Mouse (Mus musculus): ENCODE measurements around the gene Tmem62.
A peak's percentile ranks its signal among the peaks of the same experiment; 100 is the strongest.
"Not testable (repeated sequence)": the region's sequence is repeated elsewhere in the genome, so short reads cannot be mapped to it uniquely, and the experiment has no call there.

Gene Tmem62

DNA sequence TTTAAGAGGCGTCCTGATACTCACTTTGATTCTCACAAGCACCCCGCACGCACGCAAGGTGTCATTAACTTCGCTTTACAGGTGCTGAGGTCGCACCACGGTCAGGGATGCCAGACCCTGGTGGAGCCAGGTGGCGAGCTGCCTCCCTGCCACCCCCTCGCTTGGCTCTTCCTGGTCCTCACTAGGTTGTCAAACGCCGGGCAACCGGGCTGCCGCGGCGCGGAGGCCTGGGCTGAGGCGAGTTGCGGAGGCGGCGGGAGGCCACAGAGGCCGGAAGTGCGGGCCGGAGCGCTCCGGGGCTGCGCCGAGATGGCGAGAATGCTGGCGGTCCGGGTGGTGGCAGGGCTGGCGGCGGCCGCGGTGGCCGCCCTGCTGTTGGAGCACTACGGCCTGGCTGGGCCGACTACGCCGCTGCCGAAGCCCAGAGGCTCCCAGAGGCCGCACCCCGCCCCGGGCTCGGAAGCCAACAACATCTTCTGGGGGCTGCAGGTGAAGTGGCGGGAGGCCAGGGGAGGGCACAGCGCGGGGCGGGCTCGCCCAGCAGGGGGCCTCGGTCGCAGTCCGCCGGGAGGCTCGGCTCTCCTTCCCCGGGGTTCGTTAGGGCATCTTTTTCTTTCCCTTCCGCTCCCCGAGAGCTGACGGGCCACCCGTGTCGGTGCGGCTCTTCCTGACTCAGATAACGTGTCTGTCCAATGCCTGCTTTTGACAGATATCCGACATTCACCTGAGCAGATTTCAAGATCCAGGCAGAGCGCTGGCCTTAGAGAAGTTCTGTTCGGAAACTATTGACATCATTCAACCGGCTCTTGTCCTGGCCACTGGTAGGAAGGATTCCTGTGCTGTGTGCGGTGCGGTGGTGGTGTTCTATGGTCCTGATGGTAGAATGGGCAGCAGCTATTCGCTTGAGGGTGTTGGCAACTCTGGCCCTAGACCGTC lies at the start of gene Tmem62:
Gene Tmem62 (plus strand): TSS at position 28 of the 936 bp plus-strand sequence.
- peak in 1 of 2 experiments; percentile 46 for DNase-seq (ENCODE audit: low spot score in 2 of 2)

- DNase-seq (ENCODE audit: low spot score in 2 of 2), result no peak
Measured at GRCm38 (mm10) chr2:120933038-120933437, 43.8 kb upstream of the Tmem62 start.

DNA sequence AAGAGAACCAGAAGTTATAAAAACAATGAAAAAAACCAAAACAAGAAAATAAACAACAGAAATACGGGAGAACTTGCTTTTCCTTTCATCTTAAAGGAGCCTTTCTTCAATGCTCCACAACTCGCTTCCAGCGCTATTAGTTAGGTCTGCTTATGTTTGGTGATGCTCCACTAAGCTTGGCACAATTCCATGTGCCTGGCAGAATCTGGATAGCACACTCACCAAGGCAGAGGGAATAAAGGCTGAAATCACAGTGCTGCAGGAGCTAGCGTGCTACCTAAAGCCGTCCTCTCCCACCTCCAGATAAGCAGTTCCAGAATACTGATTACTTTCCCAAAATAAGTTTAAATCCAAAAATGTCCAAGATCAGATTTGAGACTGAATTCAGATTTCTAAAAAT lies 25.6 kb upstream of the Tmem62 start:
- DNase-seq (ENCODE audit: low spot score in 2 of 2), result peak in 1 of 2 experiments; percentile 63

DNA sequence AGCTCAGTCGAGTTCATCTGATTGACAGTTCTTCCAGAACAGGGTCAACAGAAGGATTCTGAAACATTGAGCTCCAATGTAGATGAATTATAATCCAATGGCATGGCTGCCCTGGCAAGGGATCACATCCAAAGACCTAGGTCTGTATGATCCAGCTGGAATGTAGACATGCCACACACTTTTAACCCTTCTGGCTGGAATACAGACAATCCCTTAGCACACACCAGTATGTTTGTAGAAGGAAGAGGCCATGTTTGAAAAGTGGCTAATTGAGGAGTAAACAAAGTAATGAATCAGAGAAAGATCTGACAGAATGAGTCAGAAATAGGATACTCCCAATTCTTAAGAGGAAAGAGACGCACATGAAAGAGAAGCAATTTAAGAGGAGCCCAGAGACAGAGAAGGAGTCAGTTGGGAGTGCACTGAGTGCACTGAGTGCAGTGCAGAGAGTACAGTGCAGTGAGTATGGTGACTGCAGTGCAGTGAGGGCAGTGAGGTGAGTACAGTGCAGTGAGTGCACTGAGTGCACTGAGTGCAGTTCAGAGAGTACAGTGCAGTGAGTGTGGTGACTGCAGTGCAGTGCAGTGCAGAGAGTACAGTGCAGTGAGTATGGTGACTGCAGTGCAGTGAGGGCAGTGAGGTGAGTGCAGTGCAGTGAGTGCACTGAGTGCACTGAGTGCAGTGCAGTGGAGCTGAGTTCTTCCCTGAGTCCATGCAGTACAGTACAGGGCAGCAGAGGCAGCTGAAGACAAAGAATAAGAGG lies 24.5 kb upstream of the Tmem62 start:
- no peak for DNase-seq (ENCODE audit: low spot score in 2 of 2)

DNA sequence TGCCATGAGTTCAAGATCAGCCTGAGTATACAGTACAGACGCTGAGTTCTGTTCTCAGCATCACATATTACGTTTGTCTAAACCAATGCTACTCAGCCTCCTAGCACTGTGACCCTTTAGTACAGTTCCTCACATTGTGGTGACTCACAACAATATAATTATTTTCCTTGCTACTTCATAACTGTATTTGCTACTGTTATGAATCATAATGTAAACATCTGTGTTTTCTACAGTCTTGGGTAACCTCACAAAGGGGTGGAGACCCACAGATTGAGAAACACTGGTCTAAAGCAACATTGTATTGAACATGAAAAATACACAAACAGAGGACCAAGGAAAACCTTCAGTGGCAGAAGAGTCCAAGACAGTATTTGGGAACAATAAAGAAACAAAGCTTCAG lies 17.5 kb upstream of the Tmem62 start:
- no peak for DNase-seq (ENCODE audit: low spot score in 2 of 2)

GRCm38 (mm10) chr2:120959827-120960226 lies 17.0 kb upstream of the Tmem62 start:
- no peak for DNase-seq (ENCODE audit: low spot score in 2 of 2)

GRCm38 (mm10) chr2:120960261-120960660 lies 16.6 kb upstream of the Tmem62 start:
- no peak for DNase-seq (ENCODE audit: low spot score in 2 of 2)

DNA sequence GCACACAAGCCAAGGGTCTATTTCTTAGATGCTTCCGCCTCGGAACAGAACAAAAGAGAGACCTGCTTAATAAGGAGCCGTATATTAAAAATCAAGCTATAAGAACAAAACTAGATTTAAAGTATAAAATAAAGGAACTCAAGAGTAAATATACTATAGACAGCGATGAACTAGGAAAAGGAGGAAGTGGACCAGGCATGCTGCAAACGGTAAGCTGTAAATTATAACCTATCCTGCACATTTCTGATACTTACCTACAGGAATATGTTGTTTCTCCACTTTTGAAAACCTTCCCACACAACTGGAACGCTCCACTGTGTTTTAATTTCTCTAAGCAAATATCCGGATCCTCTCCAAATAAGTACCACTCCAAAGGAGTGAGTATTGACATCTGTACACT lies 13.7 kb upstream of the Tmem62 start:
- DNase-seq (ENCODE audit: low spot score in 2 of 2), result no peak

- DNase-seq (ENCODE audit: low spot score in 2 of 2), result no peak
Measured at GRCm38 (mm10) chr2:120965486-120965885, 11.3 kb upstream of the Tmem62 start.

DNA sequence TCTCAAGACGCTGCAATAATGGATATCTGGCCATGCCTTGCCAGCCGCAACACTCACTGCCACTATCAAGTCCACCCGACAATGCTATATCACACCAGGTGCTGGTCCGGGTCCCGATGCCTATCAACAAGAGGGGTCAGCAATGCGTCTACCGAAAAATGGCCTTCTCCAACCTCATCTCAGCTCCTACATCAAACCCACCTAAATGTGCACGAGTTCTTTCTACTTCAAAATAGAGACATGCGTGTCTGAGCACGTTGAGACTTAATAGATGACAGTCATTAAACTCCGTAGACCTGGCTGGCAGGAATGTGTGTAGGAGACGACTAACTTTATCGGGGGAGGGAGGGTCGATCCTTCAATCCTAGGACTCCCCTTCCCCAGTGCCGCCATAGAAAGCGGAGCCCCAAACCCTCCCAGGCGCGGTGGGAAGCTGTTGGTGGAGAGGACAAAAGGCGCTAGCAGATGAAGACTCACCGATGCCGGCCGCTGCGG lies 6.7 kb upstream of the Tmem62 start:
- peak in 1 of 2 experiments; percentile 17 for DNase-seq (ENCODE audit: low spot score in 2 of 2)

GRCm38 (mm10) chr2:120970559-120971080 lies 6.2 kb upstream of the Tmem62 start, which contains the start of gene Ubr1:
Ubr1 (minus strand) TSS chr2:120970715.
- DNase-seq (ENCODE audit: low spot score in 2 of 2), result peak; percentile 49 to 79

DNA sequence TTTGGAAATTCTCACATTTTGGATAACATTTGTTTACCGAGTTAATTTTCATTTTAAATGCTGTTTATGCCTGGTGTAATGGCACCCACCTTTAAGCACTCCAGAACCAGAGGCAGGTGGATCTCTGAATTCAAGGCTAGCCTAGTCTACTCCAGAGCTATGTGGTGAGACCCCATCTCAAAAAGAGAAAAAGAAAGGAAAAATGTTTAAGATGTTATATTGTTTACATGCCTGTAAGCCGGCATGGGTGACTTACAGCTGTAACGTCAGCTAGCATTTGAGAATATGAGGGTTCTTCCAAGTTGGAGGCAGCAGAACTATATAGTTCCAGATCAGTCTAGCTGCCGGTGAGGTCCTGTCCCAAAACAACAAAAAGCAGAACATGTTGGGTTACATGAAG lies 5.1 kb upstream of the Tmem62 start:
- no peak for DNase-seq (ENCODE audit: low spot score in 2 of 2)

- not testable (repeated sequence) for DNase-seq (ENCODE audit: low spot score in 2 of 2)
Measured at GRCm38 (mm10) chr2:120972257-120972656, 4.6 kb upstream of the Tmem62 start.

DNA sequence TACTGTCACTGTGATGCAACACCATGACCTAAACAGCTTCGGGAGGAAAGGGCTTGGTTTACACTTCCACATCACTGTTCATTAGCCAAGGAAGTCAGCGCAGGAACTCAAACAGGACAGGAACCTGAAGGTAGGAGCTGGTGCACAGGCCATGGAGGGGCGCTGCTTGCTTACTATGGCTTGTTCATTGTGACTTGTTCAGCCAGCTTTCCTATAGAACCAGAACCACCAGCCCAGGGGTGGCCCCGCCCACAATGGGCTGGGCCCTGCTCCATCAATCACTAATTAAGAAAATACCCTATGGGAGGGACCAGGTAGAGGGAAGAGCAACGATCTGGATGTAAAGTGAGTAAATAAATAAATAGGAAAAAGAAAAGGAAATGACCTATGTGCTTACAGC lies 3.9 kb upstream of the Tmem62 start:
- no peak for DNase-seq (ENCODE audit: low spot score in 2 of 2)

GRCm38 (mm10) chr2:120976308-120976707 lies 509 bp upstream of the Tmem62 start:
- DNase-seq (ENCODE audit: low spot score in 2 of 2), result no peak

DNA sequence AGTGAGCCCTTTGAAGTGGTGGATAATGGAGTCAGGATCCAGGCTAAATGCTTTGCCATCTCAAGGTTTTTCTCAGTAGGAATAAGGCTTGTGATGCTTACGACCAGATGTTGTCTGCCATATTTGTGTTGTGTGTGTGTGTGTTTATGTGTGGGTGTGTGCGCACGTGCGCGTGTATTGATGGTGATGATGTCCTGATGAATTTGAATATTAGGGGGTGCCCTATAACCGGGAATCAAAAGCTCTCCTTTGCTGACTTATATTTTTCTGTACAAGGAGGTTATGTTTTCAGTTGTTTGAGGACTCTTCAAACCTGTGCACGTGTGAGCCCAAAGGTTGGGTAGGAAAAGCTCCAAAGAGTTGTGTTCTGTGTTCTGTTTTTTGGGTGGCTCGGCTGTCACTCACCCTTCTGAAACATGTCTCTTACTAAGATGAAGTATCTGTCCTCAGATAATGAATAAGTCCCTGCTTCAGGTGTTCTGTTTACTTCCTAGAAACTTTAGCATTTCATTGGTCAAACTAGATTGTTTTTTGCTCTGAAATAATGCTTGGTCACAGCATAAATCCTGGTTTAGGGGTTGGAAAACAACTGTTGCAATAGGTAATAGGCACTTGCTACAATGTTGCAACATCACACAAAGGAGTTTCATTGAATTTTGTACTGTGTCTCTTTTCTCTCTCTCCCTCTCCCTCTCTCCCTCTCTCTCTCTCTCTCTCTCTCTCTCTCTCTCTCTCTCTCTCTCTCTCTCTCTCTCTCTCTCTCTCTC lies 1.3 kb downstream of the Tmem62 start:
- DNase-seq (ENCODE audit: low spot score in 2 of 2), result no peak

DNA sequence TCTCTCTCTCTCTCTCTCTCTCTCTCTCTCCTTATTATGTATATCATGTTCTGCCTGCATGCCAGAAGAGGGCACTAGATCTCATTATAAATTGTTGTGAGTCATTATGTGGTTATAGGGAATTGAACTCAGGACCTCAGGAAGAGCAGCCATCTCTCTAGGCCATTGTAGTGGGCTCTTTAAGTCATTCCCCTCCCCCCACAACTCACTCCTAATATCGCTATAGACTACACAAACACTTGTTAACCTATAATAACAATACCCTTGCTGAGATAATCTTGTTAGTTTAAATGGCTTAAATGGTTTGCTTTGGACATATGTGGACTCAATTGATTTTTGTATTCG lies 1.8 kb downstream of the Tmem62 start:
- DNase-seq (ENCODE audit: low spot score in 2 of 2), result no peak

DNA sequence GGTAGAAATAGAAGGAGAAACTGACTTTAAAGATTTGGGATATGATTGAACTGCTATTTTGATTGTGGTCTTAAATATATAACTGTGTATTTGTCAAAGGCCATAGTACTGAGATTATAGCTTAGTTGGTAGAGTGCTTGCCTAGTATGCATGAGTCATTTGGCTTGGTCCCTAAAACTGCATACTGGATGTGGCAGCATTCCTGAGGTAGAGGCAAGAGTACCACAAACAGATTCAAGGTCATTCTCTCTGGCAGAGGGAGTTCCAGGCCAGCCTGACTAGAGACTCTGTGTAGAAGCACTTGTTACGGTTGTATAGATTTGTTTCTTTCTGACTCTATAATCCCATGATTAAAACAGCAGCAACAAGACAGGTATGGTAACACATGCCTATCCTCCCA lies 3.0 kb downstream of the Tmem62 start:
- no peak for DNase-seq (ENCODE audit: low spot score in 2 of 2)

- DNase-seq (ENCODE audit: low spot score in 2 of 2), result no peak
Measured at GRCm38 (mm10) chr2:120980861-120981260, 4.0 kb downstream of the Tmem62 start.

GRCm38 (mm10) chr2:120983611-120984010 lies 6.8 kb downstream of the Tmem62 start:
- DNase-seq (ENCODE audit: low spot score in 2 of 2), result no peak

- no peak for DNase-seq (ENCODE audit: low spot score in 2 of 2)
Measured at GRCm38 (mm10) chr2:120985241-120985640, 8.4 kb downstream of the Tmem62 start.

DNA sequence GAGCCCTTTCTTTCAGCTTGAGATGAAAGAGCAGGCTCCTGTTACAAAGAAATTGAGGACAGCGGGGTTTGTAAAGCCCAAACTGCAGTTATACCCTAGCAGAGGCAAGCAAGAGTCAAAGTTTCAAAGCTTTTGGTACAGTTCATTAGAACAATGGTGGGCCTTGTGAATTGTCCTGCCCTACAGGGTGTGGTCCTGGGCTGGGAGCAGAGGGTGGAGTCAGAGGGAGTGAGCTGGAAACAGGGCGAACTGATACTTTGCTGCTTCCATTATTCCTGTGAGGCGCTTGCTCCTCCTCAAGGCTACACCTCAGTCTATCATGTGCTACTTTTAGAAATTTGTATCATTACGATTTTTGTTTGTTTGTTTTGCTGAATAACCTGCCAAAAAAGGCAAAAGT lies 14.4 kb downstream of the Tmem62 start:
- DNase-seq (ENCODE audit: low spot score in 2 of 2), result no peak

Data from left cerebral cortex, adult 9 months (tissue).